Comparison of ENCODE assay signal across 7 mouse cellular contexts in genomic region chr3:83763551-83764548, GRCm38 (mm10). TPM values are rescaled to one million over a fixed set of nuclear protein-coding genes. Genes with fewer than 3 reads are reported as not detected.
DNase-seq lines count a peak whose midpoint lies in the region; ATAC-seq lines count a peak whose summit lies in the region.

No protein-coding gene starts in this region.

- H3K27me3 ChIP-seq in heart, embryonic 12.5 days (replicated peaks), result peaks cover 58% of the 10 kb centered on the region
- H3K27me3 ChIP-seq in kidney, embryonic 15.5 days, result peaks cover 39% of the 10 kb centered on the region
- peaks cover 19% of the 10 kb centered on the region for H3K27me3 ChIP-seq in limb, embryonic 13.5 days
- H3K27me3 ChIP-seq in midbrain, embryonic 14.5 days (ENCODE audit: control insufficient read depth, insufficient read depth, low read length), result no peaks in the 10 kb centered on the region; the same call in 1 of the 2 replicates

- H3K4me1 ChIP-seq in heart, embryonic 12.5 days (replicated peaks), result peaks cover 9% of the 10 kb centered on the region
- peaks cover 41% of the 10 kb centered on the region for H3K4me1 ChIP-seq in kidney, embryonic 15.5 days
- H3K4me1 ChIP-seq in limb, embryonic 13.5 days, result peaks cover 51% of the 10 kb centered on the region
- peaks cover 23% of the 10 kb centered on the region for H3K4me1 ChIP-seq in midbrain, embryonic 14.5 days (ENCODE audit: control insufficient read depth, insufficient read depth, low read length)

- H3K4me3 ChIP-seq in heart, embryonic 12.5 days, result peak overlapping the region; percentile 38
- H3K4me3 ChIP-seq in kidney, embryonic 15.5 days (replicated peaks), result peak overlapping the region; percentile 38
- H3K4me3 ChIP-seq in limb, embryonic 13.5 days, result peak overlapping the region; percentile 38
- peak overlapping the region; percentile 37 for H3K4me3 ChIP-seq in midbrain, embryonic 14.5 days (replicated peaks; ENCODE audit: low read depth, low read length)

- no peak overlapping the region for H3K27ac ChIP-seq in heart, embryonic 12.5 days (ENCODE audit: poor library complexity, severe bottlenecking)
- no peak overlapping the region for H3K27ac ChIP-seq in kidney, embryonic 15.5 days
- H3K27ac ChIP-seq in limb, embryonic 13.5 days, result peak overlapping the region; percentile 89
- peak overlapping the region; percentile 32; the same call in 1 of the 2 replicates for H3K27ac ChIP-seq in midbrain, embryonic 14.5 days (replicated peaks; ENCODE audit: low read depth, low read length)

- 5% methylated on average over 40 of the region's 40 CpGs for WGBS in heart, embryonic 12.5 days
- 9% methylated on average over 40 of the region's 40 CpGs for WGBS in kidney, embryonic 15.5 days
- 7% methylated on average over 40 of the region's 40 CpGs for WGBS in limb, embryonic 13.5 days
- WGBS in midbrain, embryonic 14.5 days, result 6% methylated on average over 40 of the region's 40 CpGs

- no peak overlapping the region; the same call in 1 of the 2 replicates for H3K9ac ChIP-seq in heart, embryonic 12.5 days
- H3K9ac ChIP-seq in kidney, embryonic 15.5 days, result peak overlapping the region; percentile 47
- peak overlapping the region; percentile 66 for H3K9ac ChIP-seq in limb, embryonic 13.5 days
- peak overlapping the region; percentile 57 for H3K9ac ChIP-seq in midbrain, embryonic 14.5 days (replicated peaks; ENCODE audit: low read length)

- no peaks in the 10 kb centered on the region for H3K36me3 ChIP-seq in heart, embryonic 12.5 days
- no peaks in the 10 kb centered on the region for H3K36me3 ChIP-seq in kidney, embryonic 15.5 days
- no peaks in the 10 kb centered on the region for H3K36me3 ChIP-seq in limb, embryonic 13.5 days
- no peaks in the 10 kb centered on the region for H3K36me3 ChIP-seq in midbrain, embryonic 14.5 days (ENCODE audit: control insufficient read depth, insufficient read depth, low read length)

- peak overlapping the region; percentile 72 for H3K4me2 ChIP-seq in heart, embryonic 12.5 days
- H3K4me2 ChIP-seq in kidney, embryonic 15.5 days, result peak overlapping the region; percentile 81
- peak overlapping the region; percentile 88 for H3K4me2 ChIP-seq in limb, embryonic 13.5 days (replicated peaks)
- peak overlapping the region; percentile 95 for H3K4me2 ChIP-seq in midbrain, embryonic 14.5 days (ENCODE audit: low read length)

- peak; percentile 72 for ATAC-seq in heart, embryonic 12.5 days (ENCODE audit: insufficient number of reproducible peaks, low FRiP score)
- ATAC-seq in kidney, embryonic 15.5 days (replicated peaks; ENCODE audit: low FRiP score), result peak; percentile 68
- peak; percentile 70 for ATAC-seq in limb, embryonic 13.5 days (ENCODE audit: low FRiP score, low read depth)
- ATAC-seq in midbrain, embryonic 14.5 days (ENCODE audit: low FRiP score, low TSS enrichment), result peak; percentile 82

- DNase-seq in adrenal gland, postnatal 4 days (ENCODE audit: low spot score in 2 of 2), result peak; percentile 54 to 68
- peak; percentile 42 for DNase-seq in fibroblast of lung, adult 2 months (ENCODE audit: low read depth)
- peak; percentile 94 for DNase-seq in midbrain, embryonic 14.5 days
- DNase-seq in spleen, postnatal 10 days (ENCODE audit: low spot score in 2 of 2), result peak; percentile 20 to 76

- H3K9me3 ChIP-seq in heart, embryonic 12.5 days (replicated peaks), result no peaks in the 10 kb centered on the region
- no peaks in the 10 kb centered on the region for H3K9me3 ChIP-seq in kidney, embryonic 15.5 days (replicated peaks)
- H3K9me3 ChIP-seq in limb, embryonic 13.5 days, result no peaks in the 10 kb centered on the region
- H3K9me3 ChIP-seq in midbrain, embryonic 14.5 days (ENCODE audit: control insufficient read depth, low read length), result no peaks in the 10 kb centered on the region

RNA-seq across cellular contexts. Expression of gene Sfrp2, which starts 2.3 kb away (rescaled TPM):
- 10 to 100 TPM; 17.7 to 31.4 TPM for total RNA-seq in adrenal gland, postnatal 4 days (2021)
- polyA plus RNA-seq in heart, embryonic 12.5 days (2016; fragmentation: Nextera tagmentation; extraction: Ambion mirVana), result 141 and 179 TPM in 2 replicates
- 175 and 225 TPM in 2 replicates for polyA plus RNA-seq in kidney, embryonic 15.5 days (2015; fragmentation: Nextera tagmentation; extraction: Ambion mirVana)
- 419 and 465 TPM in 2 replicates for polyA plus RNA-seq in limb, embryonic 13.5 days (2015; fragmentation: Nextera tagmentation; extraction: Ambion mirVana)
- polyA plus RNA-seq in midbrain, embryonic 14.5 days (2014; fragmentation: Nextera tagmentation; extraction: Ambion mirVana), result 37.6 and 41.3 TPM in 2 replicates

Comparison
In these comparisons a context has a peak if more than half of its experiments do, and no peak if none do; other contexts are left out.
1. DNase-seq: peak in every context shown above with its lines; median percentile 94 in midbrain, embryonic 14.5 days; 61 in adrenal gland, postnatal 4 days; 48 in spleen, postnatal 10 days; 42 in fibroblast of lung, adult 2 months.
2. H3K27ac ChIP-seq: peak in limb, embryonic 13.5 days (single experiment) and midbrain, embryonic 14.5 days (single experiment); none in heart, embryonic 12.5 days (single experiment) and kidney, embryonic 15.5 days (single experiment).
3. Peak in every context shown above with its lines, with median percentiles within 50 percentile points of each other: ATAC-seq, H3K4me2 ChIP-seq and H3K4me3 ChIP-seq.